Mouse (Mus musculus) left cerebral cortex, postnatal 10 days (tissue): ENCODE measurements at regions not wholly inside any gene's neighbourhood (a gene's known extent, or its start where the extent isn't known, plus 50 kb on each side); places are given as distances from the start of the nearest gene placed in this dataset.
A peak's percentile ranks its signal among the peaks of the same experiment; 100 is the strongest.
"Not testable (repeated sequence)": the region's sequence is repeated elsewhere in the genome, so short reads cannot be mapped to it uniquely, and the experiment has no call there.

ENCODE experiments used
- DNase-seq, 2 experiments: peaks; one replicate each; pipeline ENCODE4 v3.0.0; 2021 to 2022; ENCODE audit warnings: low spot score in 2 of 2, mixed read lengths in 1 of 2; ENCODE audit errors: extremely low spot score in 1 of 2
- intact Hi-C: fragments of 180-260 bp; cut with DNase I; formaldehyde crosslinking; loops from one replicate; pipeline ENCODE4 v1.15.1; 2025

- intact Hi-C loops: no loop called here
- DNase-seq: no peak
Measured at GRCm38 (mm10) chr16:50785384-50785783, 194.4 kb upstream of the Ccdc54 start.

- intact Hi-C loops: no loop called here
- DNase-seq: no peak
Measured at GRCm38 (mm10) chr16:50784651-50785228, 193.8 kb upstream of the Ccdc54 start.

- intact Hi-C loops: no loop called here
- DNase-seq: no peak
Measured at GRCm38 (mm10) chr16:50783784-50784650, 193.1 kb upstream of the Ccdc54 start.

GRCm38 (mm10) chr16:50783240-50783639, 192.3 kb upstream of the Ccdc54 start:
- DNase-seq: no peak
- intact Hi-C loops: no loop called here

- intact Hi-C loops: no loop called here
- DNase-seq: no peak
Measured at GRCm38 (mm10) chr16:50779030-50779784, 188.3 kb upstream of the Ccdc54 start.

- DNase-seq, intact Hi-C loops: not testable (repeated sequence)
Measured at GRCm38 (mm10) chr16:50774699-50775098, 183.7 kb upstream of the Ccdc54 start.

GRCm38 (mm10) chr16:50766055-50766770, 175.3 kb upstream of the Ccdc54 start:
- DNase-seq: no peak
- intact Hi-C loops: no loop called here

GRCm38 (mm10) chr16:50762096-50762495, 171.1 kb upstream of the Ccdc54 start:
- intact Hi-C loops: no loop called here
- DNase-seq: no peak

- intact Hi-C loops: no loop called here
- DNase-seq: no peak
Measured at GRCm38 (mm10) chr16:50759979-50760378, 169.0 kb upstream of the Ccdc54 start.

- intact Hi-C loops: no loop called here
- DNase-seq: no peak
Measured at GRCm38 (mm10) chr16:50756696-50757095, 165.7 kb upstream of the Ccdc54 start.

GRCm38 (mm10) chr16:50753612-50754389, 162.8 kb upstream of the Ccdc54 start:
- intact Hi-C loops: no loop called here
- peak in 1 of 2 experiments; percentile 32 for DNase-seq

- intact Hi-C loops: no loop called here
- DNase-seq: no peak
Measured at GRCm38 (mm10) chr16:50753046-50753445, 162.1 kb upstream of the Ccdc54 start.

- DNase-seq: no peak
- intact Hi-C loops: no loop called here
Measured at GRCm38 (mm10) chr16:50752277-50752600, 161.3 kb upstream of the Ccdc54 start.

- no peak for DNase-seq
- intact Hi-C loops: no loop called here
Measured at GRCm38 (mm10) chr16:50751495-50752276, 160.7 kb upstream of the Ccdc54 start.

- intact Hi-C loops: no loop called here
- DNase-seq: no peak
Measured at GRCm38 (mm10) chr16:50747698-50748097, 156.7 kb upstream of the Ccdc54 start.

- no peak for DNase-seq
Measured at GRCm38 (mm10) chr16:50745723-50746122, 154.8 kb upstream of the Ccdc54 start.

GRCm38 (mm10) chr16:50737396-50737843, 146.5 kb upstream of the Ccdc54 start:
- intact Hi-C loops: loop anchor here (2.0 to 10.0 kb wide), 4 partner anchors 210 to 483 kb away; partner anchors contain the start of gene Bbx
- peak in 1 of 2 experiments; percentile 20 for DNase-seq

More at GRCm38 (mm10) chr16:50745723-50746122, 154.8 kb upstream of the Ccdc54 start:
- intact Hi-C loops: no loop called here
